Mouse (Mus musculus): ENCODE measurements around the gene Oma1.

Oma1 gene

GRCm38 (mm10) chr4:103313587-103314525, at the start of gene Oma1:
TSS of gene Oma1 (plus strand) at chr4:103313812.
- DNase-seq (ENCODE audit: extremely low spot score, low read depth, low spot score) = peak; percentile 73

- DNase-seq (ENCODE audit: extremely low spot score, low read depth, low spot score) = no peak
These were observed 49.7 kb upstream of the Oma1 start for GRCm38 (mm10) chr4:103263812-103264396.

GRCm38 (mm10) chr4:103265166-103265565, 48.4 kb upstream of the Oma1 start:
- DNase-seq (ENCODE audit: extremely low spot score, low read depth, low spot score) = no peak

- DNase-seq (ENCODE audit: extremely low spot score, low read depth, low spot score) = no peak
These were observed 44.3 kb upstream of the Oma1 start for GRCm38 (mm10) chr4:103269336-103269735.

- no peak for DNase-seq (ENCODE audit: extremely low spot score, low read depth, low spot score)
These were observed 40.6 kb upstream of the Oma1 start for GRCm38 (mm10) chr4:103273021-103273420.

GRCm38 (mm10) chr4:103288342-103288741, 25.3 kb upstream of the Oma1 start:
- DNase-seq (ENCODE audit: extremely low spot score, low read depth, low spot score) = no peak

GRCm38 (mm10) chr4:103290763-103291162, 22.8 kb upstream of the Oma1 start, which contains the start of gene 4921539E11Rik:
TSS of gene 4921539E11Rik (minus strand) at chr4:103290863.
- DNase-seq (ENCODE audit: extremely low spot score, low read depth, low spot score) = no peak

GRCm38 (mm10) chr4:103299342-103299741, 14.3 kb upstream of the Oma1 start:
- no peak for DNase-seq (ENCODE audit: extremely low spot score, low read depth, low spot score)

GRCm38 (mm10) chr4:103303851-103304250, 9.8 kb upstream of the Oma1 start:
- DNase-seq (ENCODE audit: extremely low spot score, low read depth, low spot score) = no peak

- DNase-seq (ENCODE audit: extremely low spot score, low read depth, low spot score) = no peak
These were observed 906 bp downstream of the Oma1 start for GRCm38 (mm10) chr4:103314526-103314910.

- DNase-seq (ENCODE audit: extremely low spot score, low read depth, low spot score) = no peak
These were observed 2.2 kb downstream of the Oma1 start for GRCm38 (mm10) chr4:103315861-103316260.

- DNase-seq (ENCODE audit: extremely low spot score, low read depth, low spot score) = no peak
These were observed 7.8 kb downstream of the Oma1 start for GRCm38 (mm10) chr4:103321461-103321860.

GRCm38 (mm10) chr4:103324688-103325451, 11.3 kb downstream of the Oma1 start:
- DNase-seq (ENCODE audit: extremely low spot score, low read depth, low spot score) = no peak

- DNase-seq (ENCODE audit: extremely low spot score, low read depth, low spot score) = no peak
These were observed 13.4 kb downstream of the Oma1 start for GRCm38 (mm10) chr4:103326994-103327393.

GRCm38 (mm10) chr4:103329348-103329747, 15.7 kb downstream of the Oma1 start:
- DNase-seq (ENCODE audit: extremely low spot score, low read depth, low spot score) = no peak

- no peak for DNase-seq (ENCODE audit: extremely low spot score, low read depth, low spot score)
These were observed 21.5 kb downstream of the Oma1 start for GRCm38 (mm10) chr4:103335134-103335533.

- DNase-seq (ENCODE audit: extremely low spot score, low read depth, low spot score) = no peak
These were observed 27.1 kb downstream of the Oma1 start for GRCm38 (mm10) chr4:103340726-103341125.

GRCm38 (mm10) chr4:103341620-103342019, 28.0 kb downstream of the Oma1 start:
- no peak for DNase-seq (ENCODE audit: extremely low spot score, low read depth, low spot score)

GRCm38 (mm10) chr4:103346058-103346457, 32.4 kb downstream of the Oma1 start:
- DNase-seq (ENCODE audit: extremely low spot score, low read depth, low spot score) = peak; percentile 20

GRCm38 (mm10) chr4:103346849-103347248, 33.2 kb downstream of the Oma1 start:
- DNase-seq (ENCODE audit: extremely low spot score, low read depth, low spot score) = no peak

GRCm38 (mm10) chr4:103349219-103349618, 35.6 kb downstream of the Oma1 start:
- DNase-seq (ENCODE audit: extremely low spot score, low read depth, low spot score) = no peak

All from hindlimb bud, embryonic 11.5 days (tissue).